Mouse (Mus musculus) lung, postnatal 36 days (tissue): ENCODE results near the gene Ptprt.

Experiments
- DNase-seq: peaks from one replicate; pipeline ENCODE4 v3.0.0; 2022; ENCODE audit warnings: mixed read lengths

The Ptprt gene

GRCm38 (mm10) chr2:161657046-161657445, 1003.9 kb downstream of the Ptprt start:
- no peak for DNase-seq

DNA sequence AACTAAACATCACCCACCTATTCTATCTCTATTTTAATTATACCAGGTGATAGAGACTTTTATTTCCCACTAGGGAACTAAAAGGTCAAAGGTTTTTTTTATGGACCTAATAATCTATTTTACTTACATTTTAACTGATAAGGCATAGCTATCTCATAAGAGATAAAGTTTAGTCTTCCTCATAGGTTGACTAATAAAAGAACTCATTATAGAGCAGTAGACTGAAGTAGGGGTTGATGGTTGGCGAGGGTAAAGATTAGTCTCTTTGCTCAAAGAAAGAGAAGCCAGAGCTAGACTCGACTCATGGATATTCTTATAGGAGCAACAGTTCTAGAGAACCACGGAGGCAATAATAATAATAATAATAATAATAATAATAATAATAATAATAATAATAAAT, 1004.3 kb downstream of the Ptprt start:
- DNase-seq: no peak

DNA sequence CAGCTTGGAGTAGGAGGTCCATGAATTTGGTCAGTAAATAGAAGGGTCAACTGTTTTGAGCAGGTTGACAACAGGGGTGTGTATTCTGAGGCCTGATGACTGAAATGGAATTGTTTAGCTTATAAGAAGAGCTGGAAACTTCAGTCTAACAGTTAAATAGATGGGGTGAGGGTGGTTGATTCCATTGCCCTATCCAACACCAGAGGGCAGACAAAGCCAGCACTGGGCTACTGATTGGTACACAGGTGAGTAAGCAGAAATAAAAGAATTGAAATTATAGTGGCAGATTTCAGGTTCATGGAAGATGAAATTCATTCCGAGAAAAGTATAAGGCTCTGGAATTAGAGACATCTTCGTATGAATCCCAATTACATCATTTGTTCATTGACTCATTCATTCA, 1020.1 kb downstream of the Ptprt start:
- no peak for DNase-seq

GRCm38 (mm10) chr2:161634084-161634483, 1026.9 kb downstream of the Ptprt start:
- peak; percentile 22 for DNase-seq

DNA sequence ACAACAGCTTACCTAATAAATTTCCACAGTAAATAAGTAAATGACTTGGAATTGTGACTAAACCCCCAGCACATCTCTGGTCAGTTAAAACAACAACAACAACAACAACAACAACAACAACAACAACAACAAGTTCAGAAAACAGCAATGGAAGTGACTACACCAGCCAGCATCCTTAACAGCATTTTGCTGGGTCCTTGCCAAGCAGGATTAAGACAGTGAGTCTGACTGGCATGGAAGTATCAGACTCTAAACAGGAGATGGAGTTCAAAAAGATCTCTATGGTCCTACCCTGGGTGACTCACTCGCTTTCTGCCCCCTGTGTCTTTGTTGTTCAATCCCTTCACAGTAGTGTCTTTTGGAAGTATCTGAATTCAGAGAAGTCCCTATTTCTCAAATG, 1035.1 kb downstream of the Ptprt start:
- DNase-seq: no peak

DNA sequence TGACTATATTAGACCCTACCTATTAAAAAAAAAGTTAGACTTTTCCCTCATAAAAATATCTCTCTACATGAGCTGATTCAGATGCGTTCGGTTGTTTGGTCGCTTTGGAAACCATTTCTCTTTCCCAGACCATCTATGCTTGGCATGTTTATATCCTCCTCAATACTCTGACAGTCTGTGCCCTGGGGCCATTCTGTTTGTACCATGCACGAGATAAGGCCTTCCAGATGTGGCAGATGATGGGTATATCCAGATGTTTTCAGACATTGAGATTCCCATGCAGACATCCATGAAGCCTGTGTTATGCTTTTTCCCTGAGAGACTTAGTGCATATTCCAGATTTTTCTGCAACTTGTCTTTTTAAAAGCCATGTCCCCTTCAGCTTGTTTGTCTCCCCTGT, 1052.5 kb downstream of the Ptprt start:
- no peak for DNase-seq

- DNase-seq: no peak
Observed at GRCm38 (mm10) chr2:161607372-161607771, 1053.6 kb downstream of the Ptprt start.

DNA sequence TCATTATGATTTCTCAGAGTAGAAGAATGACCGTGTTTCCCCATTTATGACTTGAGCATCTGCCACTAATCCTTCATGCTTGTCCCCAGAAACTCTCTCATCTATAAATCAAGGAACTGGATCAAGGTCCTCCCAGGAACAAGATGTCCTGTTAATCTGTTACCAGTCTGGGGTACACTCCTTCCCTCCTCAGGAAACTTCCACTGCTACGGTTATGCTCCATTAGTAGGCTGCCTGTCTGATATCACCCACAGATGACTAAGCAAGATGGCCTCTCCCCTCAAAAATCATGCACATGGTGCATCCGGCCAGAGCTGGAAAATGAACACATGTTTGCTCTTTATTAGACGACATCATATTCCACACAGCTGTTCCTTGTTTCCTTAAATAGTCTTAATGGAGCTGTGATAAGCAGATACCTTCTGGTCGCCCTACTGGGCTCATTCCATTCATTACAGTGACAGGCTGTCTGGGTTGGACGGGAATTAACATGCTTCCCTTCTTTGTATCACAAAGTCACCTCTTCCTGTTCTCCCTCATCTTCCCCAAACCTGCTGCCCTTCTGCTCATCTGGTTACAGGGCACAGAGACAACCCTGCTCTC, 1060.6 kb downstream of the Ptprt start:
- DNase-seq: no peak

DNA sequence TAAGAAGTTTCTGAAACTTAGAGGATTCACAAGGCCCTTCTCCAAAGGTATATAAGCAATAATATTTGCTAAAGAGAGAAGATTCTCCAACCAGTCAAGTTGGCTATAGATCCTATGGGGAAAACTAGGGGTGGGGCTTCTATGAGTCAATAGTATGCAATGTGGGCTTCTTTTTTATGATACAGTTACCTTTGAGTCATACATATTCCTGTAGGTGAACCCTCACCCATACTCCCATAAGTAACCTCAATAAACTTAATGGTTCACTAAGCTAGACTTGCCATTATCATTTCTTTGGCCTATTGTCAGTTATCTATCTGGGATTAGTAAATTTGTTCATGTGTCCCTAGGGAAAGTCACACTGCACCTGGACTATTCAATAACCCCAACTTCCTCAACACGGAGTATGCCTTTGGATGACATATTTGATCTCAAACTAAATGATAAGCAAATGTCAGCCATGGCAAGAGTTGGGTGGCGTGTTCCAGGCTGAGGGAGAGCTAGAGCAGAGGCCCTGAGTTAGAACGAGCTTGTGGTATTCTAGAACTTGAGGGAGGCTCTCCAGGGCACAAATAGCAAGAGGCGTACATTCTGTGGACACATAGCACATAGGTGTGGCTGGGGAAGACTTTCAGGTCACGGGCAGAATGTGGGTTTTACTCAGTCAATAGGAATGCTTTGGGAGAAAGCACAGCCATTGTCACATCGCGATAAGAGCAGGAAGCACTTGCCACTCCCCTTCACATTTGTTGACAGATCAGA, 1067.4 kb downstream of the Ptprt start:
- no peak for DNase-seq

- peak; percentile 37 for DNase-seq
Observed at GRCm38 (mm10) chr2:161574401-161574800, 1086.5 kb downstream of the Ptprt start.

DNA sequence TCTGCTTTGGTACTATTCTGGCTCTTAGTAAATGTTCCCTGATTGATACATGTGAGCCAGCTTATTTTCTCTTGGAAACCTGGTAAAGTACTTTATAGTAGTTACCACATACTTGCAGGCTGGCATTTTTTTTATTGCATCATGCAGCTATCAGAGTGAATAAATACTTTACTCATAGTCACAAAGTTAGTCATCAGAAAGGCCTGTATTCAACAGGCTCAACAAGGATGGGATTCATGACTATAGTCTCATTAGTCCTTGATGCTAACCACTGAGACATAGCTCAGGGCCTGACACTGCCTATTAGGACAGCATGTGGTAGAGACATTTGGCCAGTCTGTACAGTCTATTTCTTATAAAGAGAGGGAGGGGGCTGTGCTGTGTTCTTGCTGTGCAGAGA, 1088.7 kb downstream of the Ptprt start:
- no peak for DNase-seq

GRCm38 (mm10) chr2:161570236-161570995, 1090.5 kb downstream of the Ptprt start:
- peak; percentile 43 for DNase-seq

DNA sequence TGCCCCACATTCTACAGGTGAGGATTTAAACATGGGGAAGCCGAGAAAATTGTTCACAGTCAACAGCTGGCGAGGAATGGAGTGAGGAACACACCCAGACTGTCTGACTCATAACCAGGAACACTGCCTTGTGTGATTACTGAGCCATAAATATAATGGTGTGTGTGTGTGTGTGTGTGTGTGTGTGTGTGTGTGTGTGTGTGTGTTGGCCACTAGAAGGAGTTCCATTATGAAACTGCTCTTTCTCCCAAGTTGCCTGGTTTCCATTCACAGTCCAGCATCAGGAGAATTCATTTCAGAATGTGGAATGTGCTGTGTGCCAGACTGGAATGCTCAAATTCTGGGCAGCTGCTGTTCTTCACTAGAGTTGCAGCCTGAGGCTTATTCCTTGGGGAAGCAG, 1099.4 kb downstream of the Ptprt start:
- DNase-seq: peak; percentile 14

DNA sequence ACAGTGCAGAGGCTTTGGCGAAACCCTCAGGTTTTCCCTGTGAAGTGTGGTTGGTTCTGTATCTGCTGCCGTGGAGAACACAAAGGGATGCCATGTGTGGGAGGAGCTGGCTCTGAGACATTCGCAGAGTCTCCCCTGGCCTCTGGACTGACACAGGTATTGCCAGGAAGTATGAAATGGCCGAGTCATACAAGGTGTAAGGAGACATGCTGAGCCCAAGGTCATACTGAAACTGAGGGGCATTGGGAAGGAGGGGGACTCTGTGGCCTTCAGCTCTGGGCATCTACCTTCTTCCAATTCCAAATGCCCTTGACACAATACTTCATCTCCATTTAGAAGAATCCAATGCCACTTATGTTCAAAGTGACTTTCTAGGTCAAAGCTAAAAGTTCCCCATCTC, 1103.1 kb downstream of the Ptprt start:
- no peak for DNase-seq

DNA sequence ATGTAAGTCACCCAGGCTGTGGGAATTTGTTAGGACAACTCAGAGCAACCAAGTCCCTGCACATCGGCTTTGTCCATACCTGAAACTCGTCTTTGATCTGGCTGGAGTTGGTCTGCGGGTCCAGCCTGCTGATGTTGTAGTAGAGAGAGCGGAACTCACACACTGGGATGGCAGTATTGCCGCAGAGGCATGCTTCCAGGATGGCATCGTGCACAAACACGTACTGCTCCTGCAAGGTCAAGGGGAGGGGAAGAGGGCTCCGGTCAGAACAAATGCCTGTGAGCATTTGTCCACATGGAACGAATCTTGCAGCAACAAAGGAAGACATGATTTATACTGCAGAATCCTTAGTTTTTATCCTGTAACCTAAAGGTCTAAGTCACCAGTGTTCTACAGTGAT, 1107.3 kb downstream of the Ptprt start:
- no peak for DNase-seq

DNA sequence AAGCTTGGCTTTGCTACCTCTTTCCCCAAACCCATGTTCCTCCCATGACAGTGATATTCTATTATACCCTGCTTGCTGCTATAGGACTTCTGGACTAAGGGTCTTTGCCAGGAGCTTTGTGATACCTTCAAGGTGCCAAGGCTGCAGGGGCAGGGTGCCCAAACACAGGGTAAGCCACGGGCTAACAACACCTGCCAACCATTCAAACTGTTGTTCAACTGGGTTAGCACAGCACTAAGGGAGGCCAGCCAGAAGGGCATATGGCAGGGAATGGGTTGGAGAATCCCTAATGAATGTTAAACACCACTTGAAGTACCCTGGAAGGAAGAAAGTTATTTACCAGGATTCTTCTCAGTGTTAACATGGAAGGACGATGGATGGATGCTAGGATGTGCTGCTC, 1108.9 kb downstream of the Ptprt start:
- no peak for DNase-seq

DNA sequence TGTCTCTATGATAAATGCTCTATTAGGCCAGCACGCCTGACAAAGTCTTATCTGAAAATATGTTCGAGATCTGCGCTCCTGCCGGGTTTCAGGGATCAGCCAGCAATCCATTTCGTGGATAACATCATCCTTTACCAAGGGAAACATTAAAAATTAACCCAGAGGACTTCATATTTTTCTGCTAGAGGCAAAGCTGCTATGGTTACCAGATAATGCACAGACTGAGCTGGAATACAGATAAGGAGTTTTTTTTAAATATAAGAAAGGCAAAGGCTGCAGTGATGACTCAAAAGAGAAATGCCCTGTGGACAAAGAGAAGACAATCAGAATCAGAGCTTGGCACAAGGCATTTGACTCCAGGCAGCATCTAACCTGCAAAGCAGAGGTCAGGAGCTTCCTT, 1111.4 kb downstream of the Ptprt start:
- no peak for DNase-seq

DNA sequence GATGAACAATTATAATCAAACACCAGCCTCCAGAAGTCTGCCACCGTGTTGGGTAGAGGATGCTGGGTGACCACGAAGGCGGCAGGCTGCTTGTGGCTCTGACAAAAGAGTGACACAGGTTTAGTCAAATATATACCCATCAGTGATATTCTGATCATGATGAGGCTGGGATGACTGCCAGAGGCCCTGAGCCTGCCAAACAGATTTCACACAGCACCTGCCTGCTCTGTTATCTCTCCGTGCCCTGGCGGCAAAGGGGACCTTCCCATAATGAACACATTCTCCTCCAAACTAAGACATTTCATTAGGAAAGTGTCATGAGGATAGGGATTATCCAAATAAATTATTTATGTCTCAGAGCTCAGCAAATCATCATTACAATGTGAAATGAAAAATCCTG, 1113.6 kb downstream of the Ptprt start:
- DNase-seq: no peak

DNA sequence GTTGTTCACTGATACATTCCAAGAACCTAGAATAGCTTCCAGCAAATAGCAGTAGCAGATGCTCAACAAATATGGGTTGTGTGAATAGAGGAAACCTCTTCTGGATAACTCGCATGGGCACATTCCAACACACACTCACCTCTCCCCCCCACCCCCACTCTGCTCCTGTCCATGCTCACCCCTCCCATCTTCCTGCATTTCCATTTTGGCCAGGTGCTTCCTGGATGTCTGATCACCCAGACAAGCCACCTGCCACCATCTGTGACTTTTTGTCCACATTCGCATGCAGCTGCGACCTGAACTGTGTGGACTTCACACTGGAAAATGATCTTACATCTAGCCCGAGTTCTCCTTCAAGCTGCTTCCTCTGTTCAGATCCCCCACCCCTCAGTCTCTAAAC, 1115.5 kb downstream of the Ptprt start:
- no peak for DNase-seq

DNA sequence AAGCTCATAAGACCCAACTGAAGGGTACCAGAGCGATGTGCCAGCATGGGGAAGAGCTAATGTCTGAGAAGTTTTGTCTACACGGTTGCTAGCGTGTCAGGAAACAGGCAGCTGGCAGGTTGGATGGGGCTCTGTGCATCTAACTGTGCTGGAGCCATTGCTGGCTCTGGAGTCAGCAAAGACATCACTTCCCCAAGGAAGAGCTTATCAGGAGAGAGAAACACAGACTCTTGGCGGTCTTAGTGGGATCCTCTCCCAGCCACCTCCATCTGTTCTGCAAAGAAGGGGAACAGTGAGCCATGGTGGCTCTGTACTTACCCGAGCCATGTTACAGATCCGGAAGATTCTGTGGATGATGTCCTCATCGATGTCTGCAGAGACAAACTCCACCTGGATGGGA, 1126.8 kb downstream of the Ptprt start:
- DNase-seq: no peak

GRCm38 (mm10) chr2:161527192-161527591, 1133.8 kb downstream of the Ptprt start:
- DNase-seq: no peak

GRCm38 (mm10) chr2:161519671-161520070, 1141.3 kb downstream of the Ptprt start:
- DNase-seq: no peak

- peak; percentile 40 for DNase-seq
Observed at GRCm38 (mm10) chr2:161516921-161517320, 1144.0 kb downstream of the Ptprt start.

DNA sequence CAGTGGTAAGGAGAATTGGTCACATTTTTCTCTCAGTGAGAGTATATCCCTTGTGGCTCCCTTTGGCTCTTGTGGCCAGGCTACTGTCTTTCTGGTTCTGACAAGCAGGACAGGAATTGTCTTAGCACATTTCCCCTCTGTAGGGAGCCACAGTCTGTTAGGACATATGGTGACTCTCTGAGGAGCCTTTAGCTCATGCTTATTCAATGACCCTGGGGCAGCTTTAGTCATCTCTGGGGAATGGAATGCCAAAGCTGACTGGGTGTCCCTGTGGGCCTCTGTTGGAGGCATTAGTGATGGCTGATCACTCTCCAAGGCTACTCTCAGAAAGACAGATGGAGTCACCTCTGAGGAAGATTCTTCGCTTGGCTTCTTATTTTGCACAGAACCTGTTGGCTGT, 1147.7 kb downstream of the Ptprt start:
- no peak for DNase-seq
